Mouse (Mus musculus): ENCODE results near the gene Myh14. TPM values are rescaled to one million over a fixed set of nuclear protein-coding genes. Genes with fewer than 3 reads are reported as not detected.

Gene Myh14
- polyA plus RNA-seq, 1 experiment from 2014 or later: 2.5 TPM

DNA sequence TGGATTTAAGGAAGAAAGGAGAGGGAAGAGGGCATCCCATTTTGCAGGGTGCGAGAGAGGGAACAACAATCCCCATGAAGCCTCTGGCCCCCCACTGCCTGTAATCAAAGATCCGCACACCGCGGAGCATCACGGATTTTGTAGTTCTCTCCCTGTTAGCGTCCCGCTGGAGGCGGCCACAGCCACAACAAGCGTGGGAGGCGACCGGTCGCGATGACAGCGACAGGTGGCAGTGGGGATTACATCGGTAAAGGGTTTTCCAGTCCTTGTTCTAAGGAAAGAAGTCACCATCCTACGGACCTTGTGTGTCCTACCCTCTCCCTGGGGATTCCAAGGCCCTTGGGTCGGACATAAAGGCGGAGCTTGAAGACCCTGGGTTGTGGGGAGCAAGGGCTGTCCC lies 83.7 kb downstream of the Myh14 start:
- DNase-seq (ENCODE audit: low spot score) (peak; percentile 64), ATAC-seq (replicated peaks; ENCODE audit: low FRiP score, low read depth) (no peak)
- H3K4me3 ChIP-seq (replicated peaks; ENCODE audit: low read depth, low read length): peak overlapping the region; percentile 19; the same call in 1 of the 2 replicates
- H3K27ac ChIP-seq: no peak overlapping the region
- H3K4me2 ChIP-seq (ENCODE audit: low read length): peak overlapping the region; percentile 37
- H3K27me3 ChIP-seq (ENCODE audit: insufficient read depth, low read length): peaks cover 42% of the 10 kb centered on the region
- no peak for TF ChIP-seq CTCF (IDR thresholded peaks at IDR 0.05; ENCODE audit: low read depth)
- no peak overlapping the region for H3K9ac ChIP-seq (ENCODE audit: low read depth, low read length)
- H3K9me3 ChIP-seq (replicated peaks; ENCODE audit: low read length): no peaks in the 10 kb centered on the region
- peaks cover 3% of the 10 kb centered on the region; the same call in 1 of the 2 replicates for H3K4me1 ChIP-seq (replicated peaks; ENCODE audit: insufficient read depth, low read length)
- WGBS: 0% methylated on average over 18 of the region's 18 CpGs
- H3K36me3 ChIP-seq (ENCODE audit: insufficient read depth, low read length): no peaks in the 10 kb centered on the region

DNA sequence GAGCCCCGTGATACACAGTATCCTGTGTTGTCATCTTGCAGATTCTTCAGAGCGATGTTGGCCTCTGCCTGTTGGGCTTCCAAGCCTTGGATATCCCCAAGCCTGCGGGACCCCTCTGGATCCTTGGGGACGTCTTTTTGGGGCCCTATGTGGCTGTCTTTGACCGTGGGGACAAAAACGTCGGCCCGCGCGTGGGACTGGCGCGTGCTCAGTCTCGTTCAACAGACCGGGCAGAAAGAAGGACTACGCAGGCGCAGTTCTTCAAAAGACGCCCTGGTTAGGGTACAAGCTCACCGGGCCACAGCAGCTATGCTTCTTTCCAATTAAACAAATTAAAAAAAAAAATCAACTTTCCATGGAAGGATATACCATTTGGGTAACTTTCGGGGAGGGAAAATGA lies 84.1 kb downstream of the Myh14 start:
- no peaks in the 10 kb centered on the region for H3K9me3 ChIP-seq (replicated peaks; ENCODE audit: low read length)
- peaks cover 38% of the 10 kb centered on the region for H3K27me3 ChIP-seq (ENCODE audit: insufficient read depth, low read length)
- DNase-seq (ENCODE audit: low spot score) (no peak), ATAC-seq (replicated peaks; ENCODE audit: low FRiP score, low read depth) (no peak)
- H3K36me3 ChIP-seq (ENCODE audit: insufficient read depth, low read length): no peaks in the 10 kb centered on the region
- H3K4me1 ChIP-seq (replicated peaks; ENCODE audit: insufficient read depth, low read length): peaks cover 3% of the 10 kb centered on the region; the same call in 1 of the 2 replicates
- no peak overlapping the region for H3K9ac ChIP-seq (ENCODE audit: low read depth, low read length)
- WGBS: 13% methylated on average over 19 of the region's 19 CpGs
- no peak for TF ChIP-seq CTCF (IDR thresholded peaks at IDR 0.05; ENCODE audit: low read depth)
- H3K27ac ChIP-seq: no peak overlapping the region
- H3K4me3 ChIP-seq (replicated peaks; ENCODE audit: low read depth, low read length): 0 out of 2 replicates have a peak overlapping the region, but pooled peaks have one; percentile 2
- H3K4me2 ChIP-seq (ENCODE audit: low read length): peak overlapping the region; percentile 37

DNA sequence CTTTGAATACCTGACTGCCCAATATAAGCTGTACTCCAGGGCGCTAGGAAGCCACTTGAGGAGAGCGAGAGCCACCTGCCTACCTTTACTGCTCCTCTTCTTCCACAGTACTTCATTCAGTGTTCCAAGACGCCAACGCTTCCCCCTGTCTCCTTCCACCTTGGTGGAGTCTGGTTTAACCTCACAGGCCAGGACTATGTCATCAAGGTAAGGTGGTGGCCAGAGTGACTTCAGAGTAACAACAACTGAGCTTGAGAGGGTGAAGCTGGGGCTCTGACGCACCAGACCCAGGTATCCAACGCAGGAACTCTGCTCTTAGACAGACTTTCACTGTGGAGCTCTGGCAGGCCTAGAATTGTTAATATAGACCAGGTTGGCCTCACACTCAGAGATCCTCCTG lies 85.0 kb downstream of the Myh14 start:
- WGBS: 91% methylated on average over 6 of the region's 6 CpGs
- Histone ChIP-seq H3K9me3 (replicated peaks; ENCODE audit: low read length) (no peaks in the 10 kb centered on the region), H3K4me2 (ENCODE audit: low read length) (no peak overlapping the region), H3K9ac (ENCODE audit: low read depth, low read length) (no peak overlapping the region), H3K36me3 (ENCODE audit: insufficient read depth, low read length) (no peaks in the 10 kb centered on the region), H3K4me3 (replicated peaks; ENCODE audit: low read depth, low read length) (no peak overlapping the region), H3K4me1 (replicated peaks; ENCODE audit: insufficient read depth, low read length) (no peaks in the 10 kb centered on the region; the same call in 1 of the 2 replicates), H3K27ac (no peak overlapping the region), H3K27me3 (ENCODE audit: insufficient read depth, low read length) (peaks cover 34% of the 10 kb centered on the region)
- no peak for TF ChIP-seq CTCF (IDR thresholded peaks at IDR 0.05; ENCODE audit: low read depth)
- no peak for DNase-seq (ENCODE audit: low spot score)
- ATAC-seq (replicated peaks; ENCODE audit: low FRiP score, low read depth): no peak

DNA sequence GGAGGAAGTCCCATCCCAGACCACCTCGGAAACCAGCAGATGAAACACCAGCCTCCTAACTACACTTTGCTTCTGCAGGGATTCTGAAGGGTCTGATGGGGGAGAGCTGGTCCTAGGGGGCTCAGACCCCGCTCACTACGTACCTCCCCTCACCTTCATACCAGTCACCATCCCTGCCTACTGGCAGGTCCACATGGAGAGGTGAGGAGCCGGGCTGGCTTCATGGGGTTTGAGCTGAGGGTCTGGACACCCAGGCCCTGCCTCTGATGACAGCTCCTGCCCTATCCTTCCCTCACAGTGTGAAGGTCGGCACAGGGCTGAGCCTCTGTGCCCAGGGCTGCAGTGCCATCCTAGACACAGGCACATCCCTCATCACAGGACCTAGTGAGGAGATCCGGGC lies 85.7 kb downstream of the Myh14 start:
- Histone ChIP-seq H3K4me2 (ENCODE audit: low read length) (no peak overlapping the region), H3K27ac (no peak overlapping the region), H3K27me3 (ENCODE audit: insufficient read depth, low read length) (peaks cover 33% of the 10 kb centered on the region), H3K4me3 (replicated peaks; ENCODE audit: low read depth, low read length) (no peak overlapping the region), H3K4me1 (replicated peaks; ENCODE audit: insufficient read depth, low read length) (no peaks in the 10 kb centered on the region; the same call in 1 of the 2 replicates), H3K9ac (ENCODE audit: low read depth, low read length) (no peak overlapping the region), H3K36me3 (ENCODE audit: insufficient read depth, low read length) (no peaks in the 10 kb centered on the region), H3K9me3 (replicated peaks; ENCODE audit: low read length) (no peaks in the 10 kb centered on the region)
- WGBS: 76% methylated on average over 6 of the region's 6 CpGs
- TF ChIP-seq CTCF (IDR thresholded peaks at IDR 0.05; ENCODE audit: low read depth): no peak
- no peak for DNase-seq (ENCODE audit: low spot score)
- ATAC-seq (replicated peaks; ENCODE audit: low FRiP score, low read depth): no peak

DNA sequence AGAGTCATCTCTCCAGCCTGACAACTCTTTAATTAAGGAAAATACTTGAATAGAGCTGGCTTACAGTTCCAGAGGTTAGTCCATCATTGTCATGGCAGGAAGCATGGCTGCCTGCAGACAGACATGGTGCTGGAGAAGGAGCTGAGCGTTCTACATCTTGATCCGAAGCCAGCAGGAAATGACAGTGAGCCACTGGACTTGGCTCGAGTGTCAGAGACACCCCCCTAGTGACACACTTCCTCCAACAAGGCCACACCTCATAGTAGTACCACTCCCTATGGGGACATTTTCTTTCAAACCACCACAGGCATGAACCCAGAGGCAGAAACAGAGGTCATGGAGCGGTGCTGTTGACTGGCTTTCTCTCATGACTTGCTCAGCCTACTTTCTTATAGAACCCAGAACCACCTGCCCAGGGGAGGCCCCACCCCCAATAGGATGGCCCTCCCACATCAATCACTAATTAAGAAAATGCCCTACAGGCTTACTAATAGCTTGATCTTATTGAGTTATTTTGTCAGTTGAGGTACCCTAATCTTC lies 86.3 kb downstream of the Myh14 start:
- no peak for TF ChIP-seq CTCF (IDR thresholded peaks at IDR 0.05; ENCODE audit: low read depth)
- no peak overlapping the region for H3K4me2 ChIP-seq (ENCODE audit: low read length)
- DNase-seq (ENCODE audit: low spot score) (no peak), ATAC-seq (replicated peaks; ENCODE audit: low FRiP score, low read depth) (no peak)
- no peaks in the 10 kb centered on the region; the same call in 1 of the 2 replicates for H3K4me1 ChIP-seq (replicated peaks; ENCODE audit: insufficient read depth, low read length)
- no peak overlapping the region for H3K9ac ChIP-seq (ENCODE audit: low read depth, low read length)
- H3K27ac ChIP-seq: no peak overlapping the region
- H3K27me3 ChIP-seq (ENCODE audit: insufficient read depth, low read length): peaks cover 27% of the 10 kb centered on the region
- no peaks in the 10 kb centered on the region for H3K9me3 ChIP-seq (replicated peaks; ENCODE audit: low read length)
- no peak overlapping the region for H3K4me3 ChIP-seq (replicated peaks; ENCODE audit: low read depth, low read length)
- WGBS: 79% methylated on average over 4 of the region's 4 CpGs
- no peaks in the 10 kb centered on the region for H3K36me3 ChIP-seq (ENCODE audit: insufficient read depth, low read length)

- no peak for TF ChIP-seq CTCF (IDR thresholded peaks at IDR 0.05; ENCODE audit: low read depth)
- Histone ChIP-seq H3K9me3 (replicated peaks; ENCODE audit: low read length) (no peaks in the 10 kb centered on the region), H3K4me1 (replicated peaks; ENCODE audit: insufficient read depth, low read length) (no peaks in the 10 kb centered on the region; the same call in 1 of the 2 replicates), H3K36me3 (ENCODE audit: insufficient read depth, low read length) (no peaks in the 10 kb centered on the region), H3K27me3 (ENCODE audit: insufficient read depth, low read length) (peaks cover 18% of the 10 kb centered on the region), H3K4me3 (replicated peaks; ENCODE audit: low read depth, low read length) (no peak overlapping the region), H3K27ac (no peak overlapping the region), H3K4me2 (ENCODE audit: low read length) (no peak overlapping the region), H3K9ac (ENCODE audit: low read depth, low read length) (no peak overlapping the region)
- no peak for ATAC-seq (replicated peaks; ENCODE audit: low FRiP score, low read depth)
- no peak for DNase-seq (ENCODE audit: low spot score)
- WGBS: 85% methylated on average over 1 of the region's 1 CpGs
These were observed 87.5 kb downstream of the Myh14 start for GRCm38 (mm10) chr7:44583146-44583545.

GRCm38 (mm10) chr7:44582709-44583108 lies 87.9 kb downstream of the Myh14 start:
- DNase-seq (ENCODE audit: low spot score) (no peak), ATAC-seq (replicated peaks; ENCODE audit: low FRiP score, low read depth) (no peak)
- H3K27ac ChIP-seq: no peak overlapping the region
- no peak overlapping the region for H3K9ac ChIP-seq (ENCODE audit: low read depth, low read length)
- H3K4me2 ChIP-seq (ENCODE audit: low read length): no peak overlapping the region
- peaks cover 15% of the 10 kb centered on the region for H3K27me3 ChIP-seq (ENCODE audit: insufficient read depth, low read length)
- H3K4me1 ChIP-seq (replicated peaks; ENCODE audit: insufficient read depth, low read length): no peaks in the 10 kb centered on the region; the same call in 1 of the 2 replicates
- no peaks in the 10 kb centered on the region for H3K36me3 ChIP-seq (ENCODE audit: insufficient read depth, low read length)
- H3K4me3 ChIP-seq (replicated peaks; ENCODE audit: low read depth, low read length): no peak overlapping the region
- no peaks in the 10 kb centered on the region for H3K9me3 ChIP-seq (replicated peaks; ENCODE audit: low read length)
- 70% methylated on average over 5 of the region's 5 CpGs for WGBS
- TF ChIP-seq CTCF (IDR thresholded peaks at IDR 0.05; ENCODE audit: low read depth): no peak
